Mouse (Mus musculus) kidney, adult 18-20 months (tissue): ENCODE measurements around the gene Lrch1.

ENCODE experiments used
- DNase-seq: peaks from one replicate; pipeline ENCODE4 v3.0.0; 2021

The Lrch1 gene

DNA sequence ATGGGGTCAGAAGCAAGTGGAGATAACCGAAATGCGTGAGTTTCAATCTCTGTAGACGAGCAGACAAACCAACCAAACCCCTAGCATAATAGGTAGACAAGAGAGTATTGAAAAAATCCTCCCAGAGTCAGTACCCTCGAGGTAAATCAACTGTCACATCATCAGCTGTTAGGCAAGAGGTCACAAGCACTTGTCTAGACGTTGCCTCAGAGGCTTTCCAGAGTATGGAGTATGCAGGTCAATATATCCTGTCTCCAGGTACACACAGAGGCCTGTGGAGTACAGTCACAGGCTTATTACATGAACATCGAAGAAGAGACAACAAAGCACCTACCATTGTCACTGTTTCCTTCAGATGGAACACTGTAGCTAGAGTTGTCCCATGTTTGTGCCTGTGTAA lies 154.9 kb downstream of the Lrch1 start:
- no peak for DNase-seq

DNA sequence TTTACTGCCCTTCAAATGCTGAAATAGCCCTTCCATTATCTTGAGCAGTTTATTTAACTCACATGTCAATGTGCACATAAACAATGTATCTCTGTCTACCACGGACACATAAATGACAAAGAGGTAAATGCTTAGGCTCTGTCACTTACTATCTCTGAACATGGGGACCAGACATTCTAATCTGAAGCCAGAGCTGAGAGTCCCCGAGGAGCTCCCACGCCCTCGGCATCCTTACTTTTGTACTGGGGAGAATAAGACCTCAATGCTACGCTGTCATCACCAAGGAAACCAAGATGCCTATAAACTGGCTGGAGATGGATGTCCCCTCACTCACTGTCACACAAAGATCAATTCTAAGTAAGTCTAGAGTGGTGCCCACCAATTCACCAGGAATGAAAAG lies 157.1 kb downstream of the Lrch1 start:
- DNase-seq = no peak

DNA sequence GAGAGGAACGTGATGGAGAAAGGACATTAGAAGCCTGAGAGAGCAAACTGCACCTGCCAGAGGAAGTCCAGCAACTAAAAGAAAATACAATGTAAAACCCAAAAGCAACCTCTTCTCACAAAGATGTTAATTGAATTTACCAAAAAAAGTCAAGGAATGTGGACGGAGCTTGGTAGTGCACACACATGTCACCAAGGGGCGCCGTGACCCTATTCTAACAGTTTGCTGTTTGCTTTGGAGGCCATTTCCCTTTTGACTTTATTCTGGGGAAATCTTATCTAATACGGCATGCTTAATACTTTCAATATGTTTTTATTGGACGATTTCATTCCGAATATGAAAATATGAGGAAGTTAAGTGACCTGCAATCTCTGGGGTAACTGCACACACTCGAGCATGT lies 158.9 kb downstream of the Lrch1 start:
- DNase-seq = no peak

DNA sequence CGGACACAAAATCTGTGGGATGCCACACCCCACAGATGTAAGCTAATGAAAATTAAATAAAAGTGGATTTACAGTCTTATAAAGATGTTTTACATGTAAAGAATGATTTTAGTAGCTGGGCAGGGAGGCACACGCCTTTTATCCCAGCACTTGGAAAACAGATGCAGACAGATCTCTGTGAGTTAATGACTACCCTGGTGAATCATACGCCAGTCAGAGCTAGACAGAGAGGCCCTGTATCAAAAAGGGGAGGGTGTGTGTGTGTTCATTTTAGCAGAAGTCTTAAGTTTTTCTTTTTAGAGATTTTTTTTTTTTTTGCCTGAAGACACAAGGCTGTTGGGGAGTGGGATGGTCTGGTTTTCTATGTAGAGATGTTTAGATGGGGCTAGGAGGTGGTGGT lies 160.0 kb downstream of the Lrch1 start:
- no peak for DNase-seq

DNA sequence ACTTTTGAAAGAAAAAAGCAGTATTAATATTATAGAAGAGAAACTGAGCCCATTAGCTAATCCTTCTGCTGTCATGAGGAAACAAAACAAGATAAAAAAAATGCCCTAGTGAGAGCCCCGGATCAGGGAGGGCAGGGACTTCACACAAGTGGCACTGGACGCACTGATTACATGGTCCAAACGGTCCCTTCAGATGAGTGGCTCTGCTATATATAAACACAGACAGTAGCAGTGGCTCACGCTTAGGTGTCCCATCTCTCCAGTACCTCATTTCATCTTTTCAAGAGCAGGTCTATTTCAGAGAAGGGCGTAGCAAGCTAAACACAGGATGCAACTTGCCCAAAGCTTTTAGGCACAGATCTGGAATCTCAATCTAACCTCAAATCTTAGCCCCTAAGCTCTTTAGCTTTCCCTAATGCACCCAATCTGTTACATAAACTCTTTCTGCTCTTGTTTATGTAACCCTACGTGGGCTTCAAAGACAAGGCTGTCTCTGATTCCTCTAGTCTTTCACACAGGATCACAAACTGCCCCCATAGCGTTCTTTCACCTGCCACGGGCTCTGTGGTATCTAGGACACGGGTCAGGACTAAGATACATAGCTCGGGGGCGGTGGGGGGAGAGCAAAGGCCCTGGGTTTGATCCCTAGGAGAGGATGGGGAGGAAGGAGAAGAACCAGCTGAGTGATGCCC lies 163.3 kb downstream of the Lrch1 start:
- DNase-seq = no peak

DNA sequence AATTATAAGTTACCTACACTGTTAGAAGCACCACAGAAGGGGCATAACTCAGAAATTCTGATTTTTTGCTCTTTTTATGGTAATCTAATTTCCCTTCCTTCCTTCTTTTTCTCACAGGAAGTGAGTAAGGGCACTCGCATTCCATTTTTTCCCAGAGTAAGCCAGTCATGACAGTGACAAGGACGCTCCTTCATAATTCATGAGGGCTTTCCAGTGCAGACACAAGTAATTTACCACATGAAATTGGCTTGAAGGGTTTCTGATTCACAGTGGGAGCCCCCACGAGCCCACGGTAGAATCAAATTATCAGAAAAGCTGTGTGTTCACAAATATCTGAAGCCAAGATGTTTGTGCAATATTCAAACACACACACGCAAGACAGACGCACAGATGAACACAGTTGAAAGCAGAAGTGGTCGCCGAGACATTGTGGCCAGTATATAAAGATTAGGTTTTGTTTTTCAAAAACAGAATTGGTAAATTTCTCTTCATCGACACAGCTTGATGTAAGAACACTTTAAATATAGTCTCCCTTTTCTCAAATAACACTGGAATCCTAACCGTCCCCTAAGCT lies 173.5 kb downstream of the Lrch1 start:
- DNase-seq = no peak

DNA sequence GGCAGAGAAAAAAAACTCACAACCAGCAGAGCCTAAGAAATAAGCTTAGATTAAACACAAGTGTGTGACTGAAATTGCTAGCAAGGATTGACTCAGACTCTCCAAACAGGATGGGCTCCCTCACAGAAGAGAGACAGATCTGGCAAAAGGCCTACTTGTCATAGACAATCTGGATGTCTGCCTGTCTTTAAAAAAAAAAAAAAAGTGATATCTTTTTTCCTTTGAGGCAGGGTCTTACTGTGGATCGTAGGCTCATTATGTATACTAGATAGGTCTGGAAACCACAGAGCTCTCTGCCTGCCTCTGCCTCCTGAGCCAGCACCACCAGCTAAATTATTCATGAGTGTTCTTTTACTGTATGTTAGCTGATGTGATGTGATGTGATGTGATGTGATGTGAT lies 179.8 kb downstream of the Lrch1 start:
- no peak for DNase-seq

DNA sequence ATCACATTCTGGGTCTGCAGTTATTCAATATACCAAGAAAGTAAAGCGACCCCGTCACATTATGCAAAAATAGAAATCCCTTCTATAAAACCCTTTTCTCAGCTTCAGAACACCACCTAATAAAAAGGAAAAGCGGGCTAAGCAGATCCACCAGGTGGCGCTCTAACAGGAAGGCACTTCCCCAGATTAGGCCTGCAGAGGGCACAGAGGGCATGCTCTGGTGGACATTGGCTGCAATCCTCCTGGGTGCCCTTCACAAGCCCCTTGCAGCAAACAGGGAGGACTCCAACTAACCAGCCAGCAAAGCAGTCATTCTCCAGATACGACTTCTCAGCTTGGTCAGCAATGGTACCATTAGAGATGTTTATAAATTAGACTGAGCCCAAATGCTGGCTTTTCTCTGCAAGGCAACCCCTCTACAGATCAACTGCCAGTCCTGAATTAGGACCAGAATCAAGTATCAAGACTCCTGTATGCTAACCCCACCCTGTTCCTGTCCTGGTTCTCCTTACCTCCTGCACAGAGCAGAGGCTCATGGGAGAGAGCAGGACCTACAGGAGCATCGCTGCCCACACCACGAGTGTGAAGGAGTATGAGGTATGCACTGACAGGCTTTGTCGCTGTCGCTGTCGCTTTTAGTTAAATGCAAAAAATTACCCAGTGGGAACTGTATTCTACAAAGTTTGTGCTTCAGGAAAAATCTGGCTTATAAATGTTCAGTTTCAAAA lies 183.3 kb downstream of the Lrch1 start:
- peak; percentile 80 for DNase-seq

DNA sequence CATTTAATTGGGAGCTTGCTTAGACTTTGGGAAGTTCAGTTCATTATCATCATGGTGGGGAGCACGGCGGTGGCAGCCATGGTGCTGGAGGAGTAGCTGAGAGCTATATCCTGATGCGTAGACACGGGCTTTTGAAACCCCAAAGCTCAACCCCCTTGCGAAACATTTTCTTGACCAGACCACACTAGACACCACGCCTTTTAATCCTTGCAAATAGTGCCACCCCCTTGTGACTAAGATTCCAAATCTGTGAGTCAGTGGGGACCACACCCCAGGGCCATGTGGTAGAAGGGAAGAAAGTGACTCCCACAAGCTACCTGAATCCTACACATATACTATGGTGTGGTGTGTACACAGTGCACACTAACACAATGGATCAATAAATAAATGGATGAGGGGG lies 210.8 kb downstream of the Lrch1 start:
- no peak for DNase-seq

DNA sequence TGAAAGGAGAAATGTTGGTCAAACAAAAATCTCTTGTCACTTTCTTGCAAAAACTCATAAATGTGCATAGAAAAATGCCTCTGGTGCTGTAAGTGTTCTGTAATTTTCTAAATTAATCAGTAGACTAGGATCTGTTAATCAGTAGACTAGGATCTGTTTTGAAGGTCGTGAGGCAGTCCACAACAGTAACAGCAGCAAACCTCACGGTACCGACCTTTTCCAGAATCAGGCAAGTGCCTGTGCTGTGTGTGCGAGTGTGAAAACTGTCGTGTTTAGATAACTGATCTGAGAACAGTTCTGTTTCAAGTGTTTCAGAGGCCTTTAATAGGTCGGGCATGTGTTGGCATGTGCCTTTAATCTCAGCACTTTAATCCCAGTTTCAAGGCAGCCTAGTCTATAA lies 212.2 kb downstream of the Lrch1 start:
- DNase-seq = peak; percentile 39

DNA sequence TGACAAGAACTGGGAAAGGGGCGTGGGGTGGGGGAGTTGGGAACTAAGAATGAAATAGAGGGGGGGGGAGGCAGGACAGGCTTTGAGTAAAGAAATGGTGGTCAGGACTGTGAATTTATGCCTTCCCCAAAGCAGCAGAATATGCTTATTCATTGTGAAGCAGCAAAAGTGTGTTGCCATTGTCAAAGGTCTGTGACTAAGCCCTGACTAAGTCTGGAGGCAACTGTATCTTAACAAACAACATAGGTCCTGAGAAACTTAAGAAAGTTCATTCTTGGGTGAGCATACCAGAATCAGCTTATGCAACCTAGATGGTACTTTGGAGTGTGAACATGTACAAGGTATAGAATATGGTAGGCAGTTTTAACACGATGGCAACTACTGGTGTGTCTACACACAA lies 214.3 kb downstream of the Lrch1 start:
- no peak for DNase-seq

DNA sequence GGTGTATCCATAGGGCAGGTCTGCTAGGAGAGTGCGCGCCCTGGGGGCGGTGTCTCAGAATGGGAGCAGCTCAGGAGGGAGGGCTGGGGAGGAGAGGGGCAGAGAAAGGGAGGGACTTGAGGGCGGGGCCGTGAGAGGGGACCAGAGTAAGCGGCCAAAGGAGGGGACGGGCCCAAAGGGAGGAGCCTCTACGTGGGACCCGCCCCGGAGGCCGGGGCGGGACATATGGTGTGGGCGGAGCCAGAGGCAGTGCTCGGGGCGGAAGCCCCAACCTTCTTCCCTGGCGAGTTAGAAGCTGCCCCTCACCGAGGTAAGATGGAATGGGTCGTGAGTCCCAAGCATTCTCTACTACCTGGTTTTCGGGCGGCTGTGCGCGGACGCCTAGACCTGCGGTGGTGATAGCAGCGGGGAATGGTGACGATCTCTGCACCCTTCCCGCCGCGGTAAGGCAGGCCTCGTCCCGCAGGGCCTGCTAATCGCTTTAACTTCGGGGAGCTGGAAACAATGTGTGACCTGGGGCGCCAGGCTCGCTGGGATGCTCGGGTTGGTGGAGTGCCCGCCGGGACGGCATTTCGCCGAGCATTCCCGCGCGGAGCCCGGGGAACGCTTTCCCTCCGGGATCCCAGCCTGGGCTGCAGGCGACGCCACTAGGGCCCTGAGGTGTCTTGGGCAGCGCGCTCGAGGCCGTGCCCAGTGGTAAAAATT lies 215.4 kb downstream of the Lrch1 start, which contains the start of gene Esd:
TSS of gene Esd (plus strand) at position 219 of the 705 bp plus-strand sequence.
- peak; percentile 96 for DNase-seq

DNA sequence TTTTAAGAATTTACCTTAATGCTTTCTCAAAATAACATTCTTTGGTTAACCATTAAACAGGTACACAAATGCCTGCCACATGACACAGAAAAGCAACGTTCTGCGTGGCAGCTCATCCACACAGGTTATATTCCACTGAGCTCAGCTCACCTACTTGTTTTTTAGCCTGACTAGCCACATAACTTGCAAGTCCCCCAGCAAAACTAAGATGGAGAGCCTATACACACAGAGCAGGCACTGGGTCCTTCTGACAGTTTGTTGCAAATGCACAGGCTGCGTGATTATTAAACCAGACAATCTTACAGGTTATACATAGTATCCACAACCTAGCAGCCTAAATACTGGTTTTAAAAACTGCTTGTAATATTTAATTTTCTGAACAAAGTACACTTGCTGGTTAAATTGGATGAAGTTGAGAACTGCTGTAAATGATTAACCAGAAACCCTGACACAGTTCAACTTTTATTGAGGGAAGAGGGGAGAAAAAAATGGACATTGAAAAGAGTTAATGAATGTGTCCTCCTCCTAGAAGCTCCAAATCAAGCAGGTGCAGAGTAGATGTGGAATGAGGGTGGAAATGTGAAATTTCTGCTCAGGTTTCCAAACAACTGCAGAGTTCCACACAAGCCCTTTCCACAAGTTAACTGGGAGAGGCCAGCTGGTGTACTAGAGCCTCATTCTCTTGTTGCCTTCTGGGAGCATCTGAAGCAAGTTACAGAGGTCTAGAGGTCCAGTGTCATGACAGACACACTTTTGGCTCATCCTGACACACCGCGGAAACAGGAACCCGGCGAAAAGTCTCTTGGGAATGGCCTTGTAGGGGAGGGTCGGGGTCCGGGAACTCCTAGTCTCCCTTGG lies 216.2 kb downstream of the Lrch1 start:
- peak; percentile 76 for DNase-seq

DNA sequence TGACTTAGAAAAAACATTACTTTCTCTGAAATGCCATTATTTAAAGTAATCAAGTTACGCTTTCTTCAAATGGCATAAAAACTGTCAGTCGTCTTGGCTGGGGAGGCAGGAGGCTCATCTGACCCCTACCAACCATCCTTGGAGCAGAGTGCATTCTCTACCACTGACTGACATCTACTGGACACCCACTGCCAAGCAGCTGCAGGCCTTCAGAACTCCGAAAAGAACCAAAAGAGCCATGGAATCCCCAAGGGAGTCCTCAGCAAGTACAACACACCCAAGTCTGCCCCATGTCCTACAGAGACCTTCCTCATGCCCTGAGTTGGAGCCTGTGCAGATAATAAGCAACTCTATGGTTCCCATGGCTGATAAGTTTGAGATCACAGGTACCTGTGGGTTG lies 224.1 kb downstream of the Lrch1 start:
- DNase-seq = peak; percentile 23

DNA sequence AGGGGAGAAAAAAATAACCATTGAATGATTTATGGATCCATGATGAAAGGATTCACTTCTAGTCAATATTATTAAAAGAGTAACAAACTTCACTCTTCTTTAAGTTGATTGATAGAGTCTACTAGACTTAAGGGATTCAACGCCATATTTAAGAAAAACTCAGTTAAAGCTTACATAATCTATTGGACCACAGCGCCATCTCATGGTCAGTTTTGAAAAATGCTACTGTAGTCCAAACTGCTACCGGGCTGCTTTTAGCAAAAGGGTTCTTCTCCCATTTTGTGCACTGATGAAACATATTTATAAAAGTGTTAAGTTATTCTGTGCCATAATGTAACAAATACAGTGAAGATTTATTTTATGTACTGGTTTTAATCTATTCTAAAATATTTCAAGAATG lies 238.6 kb downstream of the Lrch1 start:
- no peak for DNase-seq
